Mouse (Mus musculus) megakaryocyte, adult 5-6 weeks (primary cell): ENCODE measurements at regions not wholly inside any gene's neighbourhood (a gene's known extent, or its start where the extent isn't known, plus 50 kb on each side); places are given as distances from the start of the nearest gene placed in this dataset.
A peak's percentile ranks its signal among the peaks of the same experiment; 100 is the strongest.

Experiments used
- ATAC-seq: 2 replicates; pipeline ENCODE4 v1.8.0; 2016; ENCODE audit warnings: mild to moderate bottlenecking, inconsistent platforms; ENCODE audit not compliant: poor library complexity, severe bottlenecking

- no peak for ATAC-seq
Measured at GRCm38 (mm10) chr14:72854226-72854625, 144.4 kb upstream of the Fndc3a start.

- ATAC-seq, result no peak
Measured at GRCm38 (mm10) chr14:72853104-72853503, 143.3 kb upstream of the Fndc3a start.

GRCm38 (mm10) chr14:72850884-72851283 lies 141.1 kb upstream of the Fndc3a start:
- ATAC-seq, result no peak

- no peak for ATAC-seq
Measured at GRCm38 (mm10) chr14:72848271-72848955, 138.6 kb upstream of the Fndc3a start.

GRCm38 (mm10) chr14:72847466-72847865 lies 137.7 kb upstream of the Fndc3a start:
- ATAC-seq, result no peak

- ATAC-seq, result no peak
Measured at GRCm38 (mm10) chr14:72845621-72846440, 136.0 kb upstream of the Fndc3a start.

GRCm38 (mm10) chr14:72844753-72845369 lies 135.1 kb upstream of the Fndc3a start:
- ATAC-seq, result no peak

GRCm38 (mm10) chr14:72841753-72842152 lies 131.9 kb upstream of the Fndc3a start:
- no peak for ATAC-seq

GRCm38 (mm10) chr14:72835158-72835557 lies 125.4 kb upstream of the Fndc3a start:
- ATAC-seq, result no peak

- ATAC-seq, result peak; percentile 35; the same call in 1 of the 2 replicates
Measured at GRCm38 (mm10) chr14:72829261-72829660, 119.5 kb upstream of the Fndc3a start.

- ATAC-seq, result peak; percentile 62; the same call in 1 of the 2 replicates
Measured at GRCm38 (mm10) chr14:72825549-72825948, 115.7 kb upstream of the Fndc3a start.

GRCm38 (mm10) chr14:72822231-72822615 lies 112.4 kb upstream of the Fndc3a start:
- no peak for ATAC-seq

GRCm38 (mm10) chr14:72821517-72822230 lies 111.9 kb upstream of the Fndc3a start:
- ATAC-seq, result no peak

- no peak for ATAC-seq
Measured at GRCm38 (mm10) chr14:72819037-72819436, 109.2 kb upstream of the Fndc3a start.

GRCm38 (mm10) chr14:72817764-72818163 lies 108.0 kb upstream of the Fndc3a start:
- ATAC-seq, result no peak

- no peak for ATAC-seq
Measured at GRCm38 (mm10) chr14:72816847-72817246, 107.0 kb upstream of the Fndc3a start.

GRCm38 (mm10) chr14:72809138-72809537 lies 99.3 kb upstream of the Fndc3a start:
- no peak for ATAC-seq

GRCm38 (mm10) chr14:72807947-72808346 lies 98.1 kb upstream of the Fndc3a start:
- ATAC-seq, result no peak

- ATAC-seq, result no peak
Measured at GRCm38 (mm10) chr14:72807286-72807685, 97.5 kb upstream of the Fndc3a start.

- no peak for ATAC-seq
Measured at GRCm38 (mm10) chr14:72806598-72806997, 96.8 kb upstream of the Fndc3a start.

- ATAC-seq, result no peak
Measured at GRCm38 (mm10) chr14:72803579-72803978, 93.8 kb upstream of the Fndc3a start.
